Mouse (Mus musculus): ENCODE data around the gene Oas3.

Gene Oas3

GRCm38 (mm10) chr5:120751206-120751605, 26.3 kb downstream of the Oas3 start:
- no peak for DNase-seq

DNA sequence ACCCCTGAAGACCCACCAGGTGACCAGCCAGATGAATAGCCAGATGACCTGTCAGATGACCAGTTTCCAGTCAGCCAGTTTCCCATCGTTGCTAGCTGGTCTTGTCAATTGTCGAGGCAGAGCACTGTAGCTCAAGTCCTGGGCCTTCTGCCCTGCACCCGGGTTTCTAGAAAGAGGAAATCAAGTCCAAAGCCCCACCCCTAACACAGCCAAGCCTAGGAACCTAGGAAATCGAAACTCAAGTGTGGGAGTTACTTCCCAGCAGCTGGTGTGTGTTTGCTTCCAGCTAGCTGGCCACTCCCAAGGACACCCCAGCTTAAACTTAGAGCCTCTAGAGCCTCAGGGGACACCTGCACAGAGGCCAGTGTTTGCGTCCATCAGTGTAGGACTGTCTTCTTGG, 27.8 kb downstream of the Oas3 start, which contains the start of gene Oas2:
Gene Oas2 (minus strand): TSS at position 166 of the 400 bp plus-strand sequence.
- DNase-seq = no peak

DNA sequence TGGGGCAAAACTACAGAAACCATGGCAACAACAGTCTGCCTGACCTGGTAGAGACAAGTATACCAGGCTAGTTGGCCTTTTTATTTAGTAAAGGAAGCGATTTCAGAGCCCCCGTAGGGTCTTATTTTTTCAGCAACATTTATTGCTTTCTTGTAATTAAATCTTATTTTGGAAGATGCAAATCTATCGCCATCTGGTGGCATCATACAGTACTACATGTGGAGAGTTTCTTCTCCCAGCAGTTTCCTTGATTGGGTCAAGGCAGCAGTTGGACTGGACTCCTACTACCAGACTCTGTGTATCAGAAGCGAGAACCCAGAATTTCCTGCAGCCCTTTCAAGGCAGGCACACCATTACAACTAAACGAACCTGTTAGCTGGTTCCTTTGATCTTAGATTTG, 31.0 kb downstream of the Oas3 start:
- DNase-seq = peak; percentile 28 to 49

- DNase-seq = peak in 1 of 2 experiments; percentile 30
These were observed 35.3 kb downstream of the Oas3 start for GRCm38 (mm10) chr5:120742125-120742524.

DNA sequence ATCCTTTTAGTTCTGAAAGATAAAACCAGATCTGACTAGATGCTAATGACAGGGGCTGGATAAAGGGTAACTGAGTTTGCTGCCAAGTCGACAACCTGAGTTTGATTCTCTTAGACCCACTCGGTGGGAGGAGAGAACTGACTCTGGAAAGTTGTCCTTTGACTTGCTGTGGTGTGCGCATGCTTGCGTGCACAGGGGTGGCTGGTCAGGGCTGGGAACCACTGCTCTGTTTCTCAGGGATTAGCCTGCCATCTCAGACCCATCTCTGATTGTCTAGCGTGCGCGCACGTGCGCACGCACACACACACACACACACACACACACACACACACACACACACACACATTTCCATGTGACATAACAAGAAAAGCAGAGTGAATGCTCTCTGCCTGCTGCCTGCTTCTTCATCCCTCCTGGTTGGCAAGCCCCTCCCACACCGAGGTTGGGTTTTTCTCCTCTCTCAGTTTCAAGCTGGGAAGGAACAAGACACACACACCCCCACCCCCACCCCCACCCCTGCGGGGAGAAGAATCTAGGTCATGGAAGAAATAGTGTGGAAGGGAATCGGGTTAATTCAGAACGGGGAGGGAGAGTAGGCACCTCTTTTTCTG, 43.0 kb downstream of the Oas3 start:
- DNase-seq = no peak

- DNase-seq = no peak
These were observed 43.8 kb downstream of the Oas3 start for GRCm38 (mm10) chr5:120733696-120734095.

GRCm38 (mm10) chr5:120732740-120733139, 44.7 kb downstream of the Oas3 start:
- DNase-seq = no peak

- no peak for DNase-seq
These were observed 48.1 kb downstream of the Oas3 start for GRCm38 (mm10) chr5:120729319-120729718.

DNA sequence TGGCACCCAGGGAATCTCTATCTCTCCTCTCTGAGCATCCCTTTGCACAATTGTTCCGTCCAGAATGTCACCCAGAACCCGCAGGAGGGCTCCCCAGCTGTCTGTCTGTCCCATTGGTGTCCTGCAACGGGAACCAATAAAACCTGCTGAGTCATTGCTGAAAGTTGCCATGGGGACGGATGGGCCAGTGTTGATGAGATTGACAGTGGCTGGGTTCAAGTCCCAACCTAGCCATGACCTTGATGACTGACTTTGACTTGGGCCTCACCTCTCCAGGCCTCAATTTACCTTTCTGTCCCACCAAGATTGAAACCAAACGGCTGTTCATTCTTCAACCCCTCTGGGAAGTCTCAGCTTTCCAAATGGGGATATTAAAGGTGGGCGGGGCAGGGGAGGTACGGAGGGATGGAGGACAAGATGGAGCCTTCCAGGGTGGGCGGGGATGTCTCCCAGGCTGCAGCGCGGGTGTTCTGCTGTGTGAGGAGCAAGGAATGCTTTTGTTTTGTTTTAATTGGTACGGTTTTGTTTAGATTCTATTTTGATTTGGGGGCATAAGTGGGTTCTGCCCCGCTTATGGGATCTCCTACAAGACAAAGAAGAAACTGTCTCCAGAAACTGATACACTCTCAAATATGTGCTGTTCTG, 51.5 kb downstream of the Oas3 start:
- DNase-seq = no peak

DNA sequence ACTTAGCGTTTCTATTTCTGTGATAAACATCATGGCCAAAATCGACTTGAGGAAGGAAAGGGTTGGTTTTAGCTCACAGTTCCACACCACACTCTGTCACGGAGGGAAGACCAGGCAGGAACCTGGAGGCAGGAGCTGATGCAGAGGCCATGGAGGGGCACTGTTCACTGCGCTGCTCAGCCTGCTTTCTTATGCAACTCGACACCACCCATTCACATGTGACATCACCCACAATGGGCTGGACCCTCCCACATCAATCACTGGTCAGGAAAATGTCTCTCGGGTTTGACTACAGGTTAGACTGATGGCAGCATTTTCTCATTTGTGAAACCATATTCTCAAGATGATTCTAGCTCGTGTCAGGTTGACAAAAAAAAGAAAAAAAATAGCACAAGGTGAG, 56.5 kb downstream of the Oas3 start:
- DNase-seq = no peak

- DNase-seq = no peak
These were observed 58.7 kb downstream of the Oas3 start for GRCm38 (mm10) chr5:120718600-120719378.

DNA sequence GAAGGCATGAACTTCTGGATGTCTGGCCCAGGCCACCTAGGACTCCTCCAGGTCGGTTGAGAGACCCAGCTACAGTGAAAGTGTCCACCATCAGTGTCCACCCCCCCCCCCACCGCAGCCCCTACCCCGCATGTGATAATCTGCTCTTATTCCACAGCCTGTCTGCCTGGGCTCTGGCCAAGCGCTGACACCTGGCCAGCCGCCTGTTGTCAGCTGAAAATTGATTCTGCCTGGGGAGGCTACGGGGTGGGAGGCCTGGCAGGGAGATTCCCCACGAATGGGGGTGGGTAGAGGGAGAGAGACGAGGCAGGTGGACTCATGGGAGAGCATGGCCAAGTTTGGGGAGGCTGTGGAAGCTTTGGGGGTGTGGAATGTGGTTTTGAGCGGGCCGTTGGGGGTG, 60.3 kb downstream of the Oas3 start:
- no peak for DNase-seq

DNA sequence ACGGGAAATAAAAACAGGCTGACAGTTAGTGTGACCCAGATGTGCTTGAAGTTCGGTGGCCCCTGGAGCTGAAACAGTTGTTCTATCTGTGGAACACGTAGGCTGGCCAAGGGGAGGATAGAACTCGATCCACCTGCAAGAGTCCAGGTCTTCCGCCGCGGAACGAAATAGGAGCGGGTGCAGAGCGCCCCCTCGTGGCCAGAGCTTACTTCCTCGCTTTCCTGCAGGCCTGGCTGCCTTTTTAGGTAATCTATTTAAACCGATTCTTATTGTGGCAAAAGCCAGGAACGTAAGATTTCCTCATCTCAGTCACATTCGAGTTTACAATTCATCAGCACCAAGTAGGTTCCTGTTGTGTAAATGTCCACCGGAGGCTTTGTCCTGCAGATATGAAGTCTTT, 63.1 kb downstream of the Oas3 start:
- peak; percentile 32 to 65 for DNase-seq

DNA sequence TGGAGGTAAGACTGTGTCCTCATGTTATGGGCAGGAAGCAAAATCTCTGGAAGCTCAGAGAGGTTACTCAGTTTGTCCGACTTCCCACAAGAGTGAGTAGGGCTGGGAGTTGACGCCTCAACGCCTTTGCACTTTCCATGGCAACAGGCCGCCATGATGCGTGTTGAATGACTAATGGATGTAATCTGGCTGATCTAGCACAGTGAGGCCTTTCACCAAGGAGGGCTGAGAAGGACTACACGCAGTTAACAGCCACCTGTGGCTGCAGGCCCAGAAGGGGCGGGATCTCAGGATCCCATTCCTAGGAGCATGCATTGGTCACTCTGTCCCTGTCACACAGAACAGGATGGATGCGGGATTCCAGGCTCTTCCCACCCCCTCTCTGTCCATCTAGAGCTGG, 64.7 kb downstream of the Oas3 start:
- no peak for DNase-seq

GRCm38 (mm10) chr5:120711827-120712226, 65.6 kb downstream of the Oas3 start, which contains the start of gene Dtx1:
Dtx1 (minus strand) TSS chr5:120711927.
- no peak for DNase-seq

GRCm38 (mm10) chr5:120711416-120711815, 66.0 kb downstream of the Oas3 start:
- DNase-seq = no peak

DNA sequence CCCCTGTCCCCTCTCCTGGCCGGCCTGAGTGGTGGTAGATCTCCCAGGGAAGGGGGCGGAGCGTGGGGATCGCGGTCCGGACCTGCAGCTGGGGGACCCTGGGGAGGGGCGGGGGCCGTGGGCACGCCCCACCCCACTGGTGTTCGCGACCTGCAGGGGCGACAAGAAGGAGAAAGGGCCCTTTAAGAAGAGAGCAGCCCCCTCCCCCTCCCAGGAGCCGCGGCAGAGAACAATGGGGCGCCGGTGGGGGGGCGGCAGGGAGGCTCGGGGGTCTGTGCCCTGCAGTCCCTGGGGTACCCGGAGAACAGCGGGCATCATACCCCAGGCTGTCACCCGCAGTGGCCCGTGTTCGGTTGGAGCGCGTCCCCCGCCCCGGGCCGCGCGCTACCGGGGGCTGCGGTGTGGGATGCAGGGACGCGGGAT, 66.6 kb downstream of the Oas3 start:
- DNase-seq = no peak

DNA sequence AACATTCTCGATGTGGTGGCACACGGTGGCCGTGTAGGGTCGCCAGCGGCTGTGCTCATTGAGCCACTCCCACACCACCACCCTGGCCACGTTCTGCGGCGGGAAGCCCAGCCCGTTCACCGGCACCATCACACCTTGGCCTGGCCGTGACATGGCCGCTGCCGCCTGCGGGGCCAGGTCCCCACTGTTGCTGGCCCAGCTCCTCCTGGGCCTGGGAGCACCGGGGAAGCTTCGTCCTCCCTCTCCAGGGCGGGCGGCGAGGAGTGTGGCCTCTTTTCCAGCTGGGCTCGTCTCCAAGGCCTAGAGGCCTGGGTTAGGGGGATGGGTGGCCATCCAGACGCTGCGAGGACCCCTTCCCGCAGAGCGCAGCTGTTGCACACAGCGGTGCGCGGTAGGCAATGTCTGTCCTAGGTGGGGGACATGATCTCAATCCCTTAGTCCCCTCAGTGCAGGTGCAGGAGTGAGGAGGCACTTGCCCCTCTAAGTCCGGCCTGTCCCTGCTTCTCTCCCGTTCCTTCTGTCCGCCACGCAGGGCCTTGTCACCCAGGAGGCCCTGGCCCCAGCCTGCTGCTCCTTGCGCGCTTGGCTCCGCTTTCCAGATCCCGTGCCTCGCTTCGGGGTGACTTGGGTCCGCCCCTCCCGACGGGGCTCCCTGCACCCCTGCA, 67.2 kb downstream of the Oas3 start:
- DNase-seq = no peak

DNA sequence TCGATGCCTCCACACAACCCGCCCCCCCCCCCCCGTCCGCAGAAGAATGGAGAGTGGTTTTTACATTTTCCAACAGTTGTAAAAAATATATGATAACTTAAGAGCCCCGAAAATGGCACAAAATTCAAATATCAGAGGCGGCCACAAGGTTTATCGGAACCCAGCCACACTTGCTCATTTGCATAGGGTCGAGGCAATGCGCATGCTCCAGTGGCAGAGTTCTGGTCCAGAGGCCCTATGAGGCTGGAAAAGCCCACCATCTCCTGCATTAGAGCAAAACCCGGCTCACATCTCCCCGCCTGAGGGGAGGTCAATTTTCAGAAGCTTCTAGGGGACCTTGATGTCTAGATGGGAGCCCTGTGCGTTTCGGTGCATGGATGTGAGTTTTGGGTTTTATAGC, 70.5 kb downstream of the Oas3 start:
- no peak for DNase-seq

DNA sequence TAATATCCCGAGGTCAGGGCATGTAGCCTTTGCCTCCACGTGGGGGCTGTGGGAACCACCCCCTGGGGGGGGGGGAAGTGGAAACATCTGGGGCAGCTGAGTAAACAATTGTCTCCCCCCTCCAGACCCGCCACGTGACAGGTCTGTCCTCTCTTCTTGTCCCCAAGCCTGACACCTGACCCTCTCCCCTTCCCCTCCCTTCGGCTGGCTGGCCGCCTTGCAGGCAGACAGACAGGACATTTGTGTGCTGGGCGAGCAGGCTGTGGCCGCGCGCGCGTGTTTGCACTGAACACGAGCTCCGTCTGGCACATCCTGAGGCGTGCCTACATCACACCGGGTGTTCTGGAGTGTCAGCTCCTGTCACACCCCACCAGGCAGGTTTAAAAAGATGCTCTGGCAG, 70.9 kb downstream of the Oas3 start:
- DNase-seq = no peak

GRCm38 (mm10) chr5:120704421-120704820, 73.0 kb downstream of the Oas3 start:
- no peak for DNase-seq

DNA sequence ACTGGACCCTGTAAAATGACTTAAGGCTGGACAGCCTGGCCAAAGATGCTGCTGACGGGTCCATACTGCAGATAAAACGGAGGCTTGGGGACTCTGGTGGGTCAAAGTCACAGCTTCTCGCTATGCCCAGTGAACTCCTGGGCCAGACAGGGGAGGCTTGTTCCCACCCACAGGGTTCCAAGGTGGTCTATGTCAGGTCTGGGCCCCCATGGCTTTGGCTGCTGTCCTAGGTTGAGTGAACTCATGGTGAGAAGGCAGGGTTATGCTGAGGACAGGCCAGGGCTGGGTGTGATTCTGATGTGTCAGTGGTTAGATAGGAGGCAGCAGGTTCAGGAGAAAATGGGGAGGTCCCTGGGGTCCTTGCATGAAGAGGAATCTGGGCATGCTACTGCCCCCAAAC, 73.8 kb downstream of the Oas3 start:
- DNase-seq = no peak

Measured in kidney, adult 8-10 months (tissue).